Mouse (Mus musculus): ENCODE results near the gene Rabep1.

GRCm38 (mm10) chr11:70846029-70846428 lies 1.5 kb downstream of the Rabep1 start:
- no peak for TF ChIP-seq GATA1 (IDR thresholded peaks at IDR 0.05; ENCODE audit: borderline replicate concordance, low read length)
- no peak for TF ChIP-seq FLI1 (IDR thresholded peaks at IDR 0.05; ENCODE audit: low read length)

Data from megakaryocyte, embryonic 14.5 days (primary cell).